Mouse (Mus musculus) heart, postnatal 14 days (tissue): Measurements from ENCODE around the gene Serinc2. TPM values are rescaled to one million over a fixed set of nuclear protein-coding genes. Genes with fewer than 3 reads are reported as not detected.

Experiments
- DNase-seq, 2 experiments: peaks; one replicate each; pipeline ENCODE4 v3.0.0; 2021 to 2022
- intact Hi-C: fragments of 180-260 bp; cut with DNase I; formaldehyde crosslinking; loops from one replicate; pipeline ENCODE4 v1.15.1; 2025
- long read RNA-seq, 2 experiments: library from polyadenylated mRNA; stranded (forward); transcript quantifications; one replicate each; pipeline ENCODE4 v2.0.0; 2021
- total RNA-seq, 2 experiments: library from RNA; stranded (reverse); gene quantifications; 2 replicates each; pipeline ENCODE4 v1.2.3; 2021

Serinc2 gene
- total RNA-seq, result 1 to 10 TPM; 3.1 to 3.3 TPM
- long read RNA-seq, experiment 1, transcript Serinc2-201 (10 exons, 1,878 nt), result major isoform, 11 of 11 reads
- long read RNA-seq, experiment 1, partial matches to known transcripts, result 0 of 11 reads
- long read RNA-seq, experiment 1, other reads (novel, unspliced or antisense), result 0 of 11 reads
- long read RNA-seq, experiment 2, partial matches to known transcripts, result 0 of 4 reads
- long read RNA-seq, experiment 2, other reads (novel, unspliced or antisense), result 0 of 4 reads

DNA sequence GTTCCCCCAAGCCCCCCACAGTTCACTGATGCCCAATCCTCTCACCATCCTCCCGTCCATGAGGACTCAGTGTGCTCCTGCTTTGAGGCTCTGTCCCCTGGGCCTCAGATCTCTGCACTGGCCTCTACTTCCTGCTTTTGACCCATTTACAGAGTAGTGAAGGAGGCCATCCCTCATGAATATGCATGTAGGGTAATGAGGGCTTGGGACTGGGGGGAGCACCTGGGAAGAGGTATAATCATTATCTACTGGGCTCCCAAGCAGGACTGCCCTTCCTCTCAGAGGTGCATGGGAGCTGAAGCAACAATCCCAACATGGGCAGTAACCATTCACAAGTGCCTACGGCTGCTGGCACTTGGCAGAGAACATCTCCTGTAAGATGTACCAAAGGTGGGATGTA, at the start of gene Serinc2:
Gene Serinc2, minus strand, starts transcription at position 101 of the 400 bp plus-strand sequence.
- intact Hi-C loops, result no loop called here
- no peak for DNase-seq

DNA sequence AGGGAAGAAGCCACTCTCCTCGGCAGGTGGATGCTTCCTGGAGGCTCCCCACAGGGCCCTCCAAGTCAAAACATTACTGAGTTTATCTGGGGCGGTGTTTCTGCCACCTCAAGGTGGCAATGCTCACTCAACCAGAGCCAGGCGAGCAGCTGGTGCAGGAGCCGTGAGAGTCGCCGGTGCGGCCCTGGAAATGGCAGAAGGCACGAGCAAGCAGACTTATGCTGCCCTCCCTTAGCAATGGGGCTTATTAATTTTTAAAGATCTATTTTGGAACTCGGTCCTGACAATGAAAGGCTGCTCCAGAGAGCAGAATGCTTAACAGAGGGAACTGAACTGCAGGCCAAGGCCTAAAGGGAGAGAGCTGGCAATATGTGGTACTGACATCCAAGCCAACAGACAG, 48.4 kb upstream of the Serinc2 start:
- intact Hi-C loops, result no loop called here
- DNase-seq, result no peak

DNA sequence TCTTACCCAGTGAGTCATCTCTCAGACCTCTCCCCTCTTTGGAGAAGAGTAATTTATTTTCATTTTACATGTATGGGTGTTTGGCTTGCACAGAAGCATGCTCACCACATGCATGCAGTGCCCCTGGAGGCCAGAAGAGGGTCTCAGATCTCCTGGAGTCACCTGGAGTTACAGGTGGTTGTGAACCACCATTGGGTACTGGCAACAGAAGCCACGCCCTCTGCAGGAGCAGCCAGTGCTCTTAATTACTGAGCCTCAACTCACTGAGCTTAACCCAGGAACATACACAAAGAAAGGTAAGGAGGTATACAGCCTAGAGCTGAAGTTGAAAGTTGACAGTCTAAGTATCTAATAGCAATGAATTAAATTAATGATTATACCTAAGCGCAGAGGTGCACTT, 46.4 kb upstream of the Serinc2 start:
- DNase-seq, result no peak
- intact Hi-C loops, result no loop called here

DNA sequence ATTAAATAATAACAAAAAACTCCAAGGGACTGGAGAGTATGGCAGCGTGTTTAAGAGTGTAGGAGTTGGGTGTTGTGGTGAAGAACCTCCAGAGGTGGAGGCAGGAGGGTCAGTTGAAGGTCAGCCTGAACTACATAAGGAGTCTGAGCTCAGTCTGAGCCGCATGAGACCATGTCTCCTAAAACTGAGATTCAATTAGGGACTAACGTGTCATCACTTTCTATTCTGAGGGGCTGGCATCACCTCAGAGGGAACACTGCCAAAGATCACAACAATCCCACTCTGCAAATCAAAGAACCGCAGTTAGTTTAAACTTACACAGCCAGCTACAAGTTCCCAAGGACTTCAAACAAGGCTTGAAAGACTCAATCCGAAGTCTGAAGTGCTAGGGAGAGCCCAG, 44.6 kb upstream of the Serinc2 start:
- DNase-seq, result peak in 1 of 2 experiments; percentile 59
- intact Hi-C loops, result no loop called here

DNA sequence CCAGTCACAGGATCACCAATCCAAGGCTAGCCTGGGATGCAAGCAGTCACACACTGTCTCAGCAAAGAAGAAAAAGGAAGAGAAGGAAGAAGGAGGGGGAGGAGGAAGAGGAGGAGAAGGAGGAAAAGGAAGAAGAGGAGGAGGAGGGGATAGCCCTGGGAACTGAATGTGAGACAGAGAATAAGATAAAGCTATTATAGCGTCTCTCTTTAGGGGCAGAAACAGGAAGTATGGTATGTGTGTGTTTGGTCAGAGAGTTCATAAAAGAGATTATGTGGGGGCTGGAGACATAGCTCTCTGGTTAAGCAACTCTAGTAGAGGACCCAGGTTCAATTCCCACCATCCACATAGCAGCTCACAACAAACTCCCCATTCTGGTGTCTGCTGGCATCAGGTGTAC, 44.2 kb upstream of the Serinc2 start:
- intact Hi-C loops, result no loop called here

DNA sequence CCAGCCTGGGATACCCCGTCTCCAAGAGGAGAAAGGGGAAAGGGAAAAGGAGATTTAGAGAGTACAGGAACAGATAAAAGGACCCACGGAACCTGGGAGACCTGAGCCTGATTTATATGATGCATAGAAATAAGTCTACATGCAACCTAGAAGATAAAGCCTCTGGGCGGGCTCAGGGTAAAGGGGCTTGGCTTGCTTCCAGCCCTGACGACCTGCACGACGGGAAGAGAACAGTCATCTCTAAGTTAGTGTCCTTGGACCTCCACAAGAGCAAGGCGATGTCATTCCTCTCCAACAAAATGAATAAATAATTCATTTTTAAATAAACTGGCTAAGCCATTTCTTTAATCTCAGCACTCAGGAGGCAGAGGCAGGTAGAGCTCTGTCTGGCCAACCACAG, 43.6 kb upstream of the Serinc2 start:
- intact Hi-C loops, result no loop called here
- no peak for DNase-seq

More for the DNA sequence above, 44.2 kb upstream of the Serinc2 start:
- no peak for DNase-seq

DNA sequence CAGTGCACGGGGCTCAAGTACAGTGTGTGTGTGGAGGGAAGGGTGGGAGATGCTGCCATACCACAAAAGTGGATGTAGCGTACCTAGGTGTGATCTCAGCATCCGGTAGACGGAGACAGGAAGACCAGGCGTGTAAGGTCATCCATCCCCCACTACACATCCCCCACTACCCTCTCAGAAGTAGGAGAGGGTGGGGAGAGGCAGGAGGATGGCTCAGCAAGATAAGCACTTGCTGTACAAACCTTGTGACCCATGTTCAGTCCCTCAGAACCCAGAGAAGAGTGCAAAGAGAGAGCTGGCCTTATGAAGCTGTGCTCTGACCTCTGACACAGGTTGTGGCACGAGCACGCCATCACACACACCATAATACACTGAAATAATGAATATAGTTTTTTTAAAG, 42.6 kb upstream of the Serinc2 start:
- intact Hi-C loops, result no loop called here
- DNase-seq, result no peak

DNA sequence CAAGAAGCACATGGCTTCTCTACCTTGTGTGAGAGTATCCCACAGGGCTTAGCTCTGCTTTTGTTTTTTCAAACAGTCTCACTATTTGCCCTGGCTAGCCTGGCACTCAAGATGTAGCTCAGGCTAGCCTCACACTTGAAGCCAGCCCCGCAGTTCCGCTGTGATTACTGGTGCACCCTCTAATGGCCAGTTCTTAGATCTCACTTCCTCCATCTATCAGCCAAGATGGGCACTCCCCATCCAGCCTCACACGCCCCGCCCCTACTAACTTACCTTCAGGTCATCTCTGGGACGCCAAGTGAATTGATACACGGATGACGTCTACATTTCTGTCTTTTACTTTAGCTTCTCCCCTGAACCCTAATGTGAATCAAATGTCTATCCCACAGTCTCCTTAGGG, 40.6 kb upstream of the Serinc2 start:
- DNase-seq, result no peak
- intact Hi-C loops, result no loop called here

DNA sequence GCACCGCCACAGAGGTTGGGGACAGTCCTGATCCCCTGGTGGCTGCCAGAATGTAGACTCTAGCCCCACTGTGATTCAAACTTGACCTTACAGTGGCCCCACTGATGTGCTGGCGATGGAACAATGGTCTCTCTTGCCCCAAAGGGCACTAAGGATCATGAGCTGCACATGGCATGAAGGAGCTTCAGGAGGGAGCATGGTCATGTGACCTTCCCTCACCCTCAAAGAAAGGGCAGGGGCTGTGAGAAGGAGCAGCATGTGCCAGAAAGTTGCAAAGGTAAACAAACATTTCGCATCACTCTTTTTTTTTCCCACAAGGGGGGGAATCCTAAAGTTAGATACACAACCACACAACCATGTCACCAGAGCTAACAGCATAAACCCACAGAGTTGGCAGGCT, 39.1 kb upstream of the Serinc2 start:
- intact Hi-C loops, result no loop called here
- DNase-seq, result no peak

DNA sequence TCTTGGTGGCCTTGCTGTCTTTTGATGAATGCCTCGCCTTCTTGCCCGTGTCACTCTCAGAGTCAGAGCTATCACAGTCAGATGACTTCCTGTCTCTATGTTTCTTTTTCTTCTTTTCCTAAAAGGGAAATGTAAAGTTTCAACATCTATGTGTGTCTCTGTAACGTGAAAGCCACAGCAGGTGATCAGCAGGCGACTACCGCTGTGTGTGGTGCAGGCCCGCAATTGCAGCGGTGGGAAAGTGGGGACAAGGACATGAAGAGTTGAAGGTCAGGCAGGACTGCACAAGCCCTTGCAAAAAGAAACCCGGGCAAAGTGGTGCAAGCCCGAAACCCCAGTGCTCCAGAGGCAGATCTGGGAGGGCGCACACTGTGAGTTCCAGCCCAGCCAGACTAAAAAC, 37.7 kb upstream of the Serinc2 start:
- intact Hi-C loops, result no loop called here
- DNase-seq, result peak in 1 of 2 experiments; percentile 6

DNA sequence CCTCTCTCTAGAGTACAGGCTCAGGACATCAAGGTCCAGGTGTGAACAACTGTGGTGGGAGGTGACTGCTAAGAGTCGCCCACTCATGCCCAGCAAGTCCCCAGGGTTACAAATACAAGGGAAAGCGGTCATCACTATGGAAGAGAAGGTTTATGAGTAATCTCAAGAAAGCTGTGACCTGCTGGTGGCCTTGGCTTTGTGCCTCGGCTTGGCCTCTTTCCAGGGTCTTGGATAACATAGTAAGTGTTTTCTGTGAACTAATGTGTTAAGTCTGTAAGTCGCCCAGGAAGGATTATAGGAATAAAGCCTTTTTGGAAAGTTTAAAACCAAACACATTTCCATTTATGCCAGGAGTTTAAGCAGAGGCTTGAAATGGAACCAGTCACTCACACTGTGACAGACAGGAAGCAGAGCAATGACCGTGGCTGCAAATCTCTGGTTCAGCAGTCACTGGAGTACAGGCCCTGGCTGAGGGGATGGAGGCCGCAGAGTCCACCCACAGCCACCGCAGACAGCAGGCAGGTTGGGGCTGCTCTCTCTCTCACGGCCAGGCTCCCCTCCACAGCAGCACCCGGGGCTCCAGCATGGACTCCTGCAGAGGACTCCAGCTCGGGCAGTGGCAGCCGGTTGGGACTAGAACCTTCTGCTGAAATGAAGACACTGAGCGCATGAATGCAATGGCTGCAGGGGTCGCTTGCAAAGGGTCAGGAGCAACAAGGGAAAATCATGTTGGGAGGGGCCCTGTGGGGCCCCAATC, 36.9 kb upstream of the Serinc2 start:
- peak; percentile 31 to 63 for DNase-seq
- intact Hi-C loops, result no loop called here

DNA sequence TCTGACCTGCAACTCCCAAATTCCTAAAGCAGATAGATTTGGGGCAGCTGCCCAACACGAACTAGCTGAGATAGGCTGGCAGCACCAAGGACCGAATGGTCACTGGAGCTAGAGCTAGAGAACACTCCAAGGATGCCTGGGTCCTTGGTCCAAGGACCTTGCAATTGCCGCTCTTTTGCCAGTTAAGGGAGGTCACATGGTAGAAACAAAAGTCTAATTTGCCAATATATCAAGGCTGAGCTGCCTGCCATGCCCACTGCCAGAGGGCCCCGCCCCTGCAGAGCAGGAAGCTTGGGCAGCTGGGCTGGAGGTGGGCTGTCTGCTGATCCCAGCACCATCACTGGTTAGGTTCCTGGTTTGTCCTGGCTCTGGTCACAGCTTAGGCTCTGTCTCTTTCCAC, 34.5 kb upstream of the Serinc2 start:
- DNase-seq, result no peak
- intact Hi-C loops, result no loop called here

DNA sequence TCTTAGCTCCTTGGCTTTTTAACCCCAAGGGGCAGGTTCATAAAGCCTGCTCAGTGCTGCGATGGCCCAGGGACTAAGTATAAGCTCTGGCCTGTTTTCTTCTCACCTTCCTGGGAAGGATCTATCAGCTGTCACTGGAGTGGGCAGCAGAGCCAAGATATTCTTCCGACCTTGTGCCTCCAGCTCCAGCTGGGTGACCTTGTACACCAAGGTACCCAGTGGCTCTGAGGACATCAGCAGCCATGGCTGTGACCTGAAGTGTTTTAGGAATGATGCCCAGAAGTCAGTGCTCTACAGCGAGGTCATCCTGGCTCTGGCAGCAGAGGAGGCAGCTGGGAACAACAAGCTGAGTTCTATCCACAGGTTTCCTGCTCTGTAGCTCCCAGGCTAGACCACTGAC, 33.5 kb upstream of the Serinc2 start:
- intact Hi-C loops, result no loop called here
- peak; percentile 42 to 63 for DNase-seq

DNA sequence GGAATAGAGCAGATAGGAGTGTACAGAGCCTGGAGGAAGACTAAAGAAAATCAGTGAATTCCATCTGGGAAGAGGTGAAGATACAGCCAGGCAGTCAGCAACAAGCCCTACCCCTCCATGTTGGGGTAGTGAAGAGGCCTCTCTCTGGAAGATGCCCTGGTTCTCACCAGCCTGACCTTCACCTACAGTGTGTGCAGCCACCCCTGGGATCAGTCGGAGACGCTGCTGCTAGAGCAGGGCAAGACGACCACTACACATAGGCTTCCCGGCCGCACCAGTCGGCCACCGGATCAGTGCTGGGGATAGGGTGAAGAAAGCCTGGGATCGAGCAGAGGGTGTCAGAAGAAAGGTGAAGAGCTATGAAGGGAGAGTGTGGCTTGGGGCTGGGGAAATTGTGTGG, 30.2 kb upstream of the Serinc2 start:
- no peak for DNase-seq
- intact Hi-C loops, result no loop called here

DNA sequence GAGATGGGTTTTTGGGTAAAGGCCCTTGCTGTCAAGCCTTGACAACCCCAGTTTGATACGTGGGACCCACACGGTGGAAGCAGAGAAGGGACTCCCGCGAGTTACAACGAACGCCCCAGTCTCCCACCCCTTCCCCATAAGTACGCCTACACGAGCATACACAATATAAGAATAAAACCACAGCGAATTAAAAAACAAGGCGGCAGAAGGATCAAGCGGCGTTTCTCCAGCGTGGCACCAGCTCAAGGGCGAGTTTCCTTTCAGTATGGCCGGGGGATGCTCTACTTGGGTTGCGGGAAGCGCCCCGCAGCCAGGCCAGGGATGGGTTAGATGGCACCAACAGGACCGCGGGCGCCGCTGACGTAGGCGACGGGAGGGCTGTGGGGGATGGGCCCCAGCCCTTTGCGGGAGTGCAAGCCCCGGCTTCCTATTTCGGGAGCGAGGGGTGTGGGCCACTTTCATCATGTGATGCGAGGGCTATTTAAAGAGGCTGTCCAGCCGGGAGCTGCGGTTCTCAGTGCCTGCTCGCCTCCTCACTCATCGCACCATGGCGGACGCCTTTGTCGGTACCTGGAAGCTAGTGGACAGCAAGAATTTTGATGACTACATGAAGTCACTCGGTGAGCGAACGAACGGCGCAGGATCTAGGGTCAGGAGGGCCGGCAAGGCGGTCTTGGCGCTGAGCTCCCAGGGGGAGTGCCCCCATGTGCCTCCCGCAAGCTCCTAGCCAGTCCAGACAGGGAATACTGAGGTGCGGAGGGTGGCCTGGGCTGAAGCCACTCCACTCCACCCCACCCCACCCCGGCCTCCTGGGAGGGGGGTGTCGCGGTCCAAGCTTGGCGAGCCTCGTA, 29.5 kb upstream of the Serinc2 start, which contains the start of the genes Fabp3 and Gm10570:
Gene Fabp3, plus strand, starts transcription at position 365 of the 851 bp plus-strand sequence.
Gene Gm10570, minus strand, starts transcription at position 444 of the 851 bp plus-strand sequence.
- DNase-seq, result peak; percentile 75 to 80
- intact Hi-C loops, result no loop called here

DNA sequence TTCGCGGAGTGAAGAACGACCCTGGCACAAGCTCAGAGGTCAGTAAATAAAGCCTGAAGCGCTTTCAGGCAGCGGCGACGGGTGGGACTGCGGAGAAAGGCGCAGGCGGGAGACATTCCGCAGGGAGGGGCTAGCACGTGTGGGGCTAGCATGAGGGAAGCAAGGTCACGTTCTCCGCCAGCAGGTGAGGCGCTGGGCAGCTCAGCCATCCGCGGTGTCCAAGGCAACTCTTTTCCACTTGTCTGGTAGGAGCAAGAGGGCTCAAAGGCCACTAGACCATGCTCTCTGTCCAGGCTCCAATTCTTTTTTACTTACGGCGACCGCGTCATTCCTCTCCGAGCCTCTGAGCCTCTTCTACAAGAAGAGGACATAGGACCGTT, 28.8 kb upstream of the Serinc2 start:
- intact Hi-C loops, result no loop called here
- peak; percentile 57 to 72 for DNase-seq

DNA sequence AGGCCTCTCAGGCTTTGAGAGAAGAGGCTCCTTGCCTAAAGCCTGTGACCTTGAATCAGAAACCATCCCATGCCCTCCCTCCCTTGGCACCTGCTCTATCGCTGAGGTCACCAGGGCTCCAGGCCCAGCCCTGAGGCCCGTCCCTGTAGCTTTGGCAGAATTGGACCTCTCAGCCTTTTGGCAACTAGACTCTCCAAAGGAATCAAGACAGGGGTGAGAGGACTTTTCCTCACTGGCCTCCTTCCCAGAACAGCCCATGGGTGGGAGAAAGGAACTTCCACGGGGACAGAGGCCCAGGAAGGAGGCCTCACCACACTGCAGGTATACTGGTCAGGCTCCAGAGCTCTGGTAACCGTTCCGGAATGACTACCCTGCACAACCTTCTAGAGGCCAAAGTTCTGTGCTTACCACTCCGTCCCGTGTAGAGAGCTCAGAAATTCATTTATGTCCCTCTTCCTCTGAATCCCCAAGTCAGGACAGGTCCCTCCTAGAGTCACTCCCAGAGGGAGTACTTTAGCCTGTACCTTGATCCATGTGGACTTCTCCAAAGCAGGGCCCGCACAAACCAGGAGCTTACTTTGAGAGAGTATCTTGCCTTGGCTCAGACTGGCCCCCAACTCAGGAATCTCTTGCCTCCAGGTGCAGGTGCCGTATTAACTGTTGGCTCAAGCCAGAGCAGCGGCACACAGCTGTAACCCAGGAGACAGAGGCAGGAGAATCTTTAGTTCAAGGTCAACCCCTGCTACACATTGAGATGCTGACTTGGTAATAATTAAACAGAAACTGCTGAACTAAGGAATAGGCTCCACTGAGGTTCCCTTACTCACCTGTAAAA, 28.0 kb upstream of the Serinc2 start:
- intact Hi-C loops, result no loop called here
- DNase-seq, result peak; percentile 61 to 79

DNA sequence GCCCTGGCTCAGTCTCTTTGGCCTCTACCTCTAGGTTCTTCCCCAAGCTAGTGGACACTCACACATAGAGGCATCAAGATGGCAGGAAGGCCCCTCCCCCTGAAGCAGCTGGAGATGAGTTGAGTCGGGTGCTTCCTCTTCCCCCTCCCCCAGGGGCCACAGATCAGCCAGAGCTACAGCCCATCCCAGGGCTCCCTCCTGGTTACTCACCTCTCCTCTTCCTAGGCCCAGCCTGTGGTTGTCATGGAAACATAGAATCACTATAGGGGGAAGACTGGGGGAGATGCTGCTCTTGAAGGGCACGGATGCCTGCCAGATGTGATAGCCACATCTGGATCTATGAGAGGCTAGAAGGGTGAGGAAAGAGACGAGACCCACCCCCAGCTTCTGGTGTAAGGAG, 25.7 kb upstream of the Serinc2 start:
- DNase-seq, result no peak
- intact Hi-C loops, result no loop called here

DNA sequence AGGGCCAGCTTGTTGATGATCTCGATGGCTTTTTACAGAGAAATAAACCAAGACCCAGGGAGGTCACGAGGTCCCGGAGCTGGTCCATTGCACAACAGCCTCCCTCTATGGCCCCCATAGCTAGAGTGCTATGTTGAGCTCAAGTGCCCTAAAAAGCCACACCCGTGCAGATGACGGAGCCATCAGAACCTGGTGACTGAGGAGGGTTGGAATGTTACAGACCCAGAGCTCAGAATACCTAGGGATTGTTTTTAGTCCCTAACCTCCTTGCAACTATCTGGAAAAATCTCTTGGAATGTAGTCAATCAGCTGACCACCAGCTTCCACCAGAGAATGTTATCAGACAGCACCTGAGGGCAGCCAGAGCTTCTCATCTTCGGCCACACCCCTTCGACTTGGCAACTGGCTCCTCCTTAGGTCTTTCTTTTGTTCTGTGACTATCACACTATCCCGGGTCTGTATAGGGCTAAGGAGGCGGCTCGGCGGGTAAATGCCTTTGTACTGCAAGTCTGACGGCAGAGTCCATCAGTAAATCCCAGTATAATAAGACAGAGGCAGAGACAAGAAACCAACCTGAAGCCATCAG, 23.4 kb upstream of the Serinc2 start:
- intact Hi-C loops, result no loop called here
- no peak for DNase-seq

DNA sequence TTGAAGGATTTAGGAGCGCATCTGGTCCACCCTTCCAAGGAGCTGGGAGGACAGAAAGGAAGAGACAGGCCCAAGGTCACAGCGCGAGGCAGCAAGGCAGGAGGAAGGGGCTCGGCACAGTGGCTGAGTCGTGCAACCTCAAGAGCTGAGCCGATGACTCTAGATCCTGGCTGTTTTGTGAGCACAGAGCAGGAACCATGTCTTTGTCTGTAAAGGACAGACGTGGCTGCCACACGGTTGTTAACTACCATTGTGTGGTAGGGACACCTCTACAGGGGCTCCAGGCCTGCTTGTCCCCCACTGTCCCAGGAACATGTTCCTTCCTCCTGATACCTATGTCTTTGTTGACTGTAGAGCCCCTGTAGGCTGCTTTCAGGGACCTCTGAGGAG, 20.6 kb upstream of the Serinc2 start:
- no peak for DNase-seq
- intact Hi-C loops, result no loop called here
